Mouse (Mus musculus) regulatory T cell (primary cell): Measurements from ENCODE around the gene Arf4.
"Not testable (repeated sequence)": the region's sequence is repeated elsewhere in the genome, so short reads cannot be mapped to it uniquely, and the experiment has no call there.

Experiments used
- in situ Hi-C: fragments of 300-600 bp; cut with MboI, MseI; formaldehyde crosslinking; loops from one replicate; pipeline ENCODE4 v1.15.1; 2025; ENCODE audit warnings: high pct_unique_total_duplicates

Gene Arf4

DNA sequence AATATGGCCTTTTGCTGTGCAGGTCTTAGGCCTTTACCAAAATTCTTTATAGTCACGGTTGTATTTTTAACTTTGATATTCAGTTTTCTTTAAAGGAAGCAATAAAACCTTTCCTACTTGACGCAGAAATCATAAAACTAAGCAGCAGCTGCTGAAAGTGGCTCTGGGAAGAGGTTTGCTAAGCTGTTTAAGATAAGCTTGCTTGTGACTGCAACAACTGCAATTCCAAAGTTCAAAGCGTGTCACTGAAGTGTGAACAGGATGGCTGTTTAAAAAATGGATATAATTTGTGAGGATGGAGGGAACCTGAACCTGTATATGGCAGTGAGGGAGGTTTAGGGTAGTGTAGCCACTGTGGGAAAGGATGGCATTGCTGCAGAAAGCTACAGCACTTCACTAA lies 24.1 kb downstream of the Arf4 start:
- in situ Hi-C loops, result no loop called here

- in situ Hi-C loops, result no loop called here
Measured at GRCm38 (mm10) chr14:26662488-26662887, 24.6 kb downstream of the Arf4 start.

DNA sequence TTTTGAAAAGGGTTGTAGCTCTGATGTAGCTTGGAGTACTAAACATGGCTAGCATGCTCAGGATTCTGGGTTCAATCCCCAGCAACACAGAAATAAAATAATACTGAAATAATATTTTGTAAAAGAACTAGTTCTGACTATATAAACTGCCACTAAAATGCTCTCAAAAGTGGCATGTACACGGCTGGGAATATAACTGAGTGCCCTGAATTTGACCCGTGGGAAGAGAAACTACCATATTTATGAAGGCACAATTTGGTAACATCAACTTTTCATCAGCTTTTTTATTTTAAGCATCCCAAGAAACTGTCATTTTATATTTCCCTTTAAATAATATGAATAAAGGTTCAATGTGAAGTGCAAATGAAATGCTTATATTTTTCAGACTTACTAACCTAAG lies 26.0 kb downstream of the Arf4 start:
- in situ Hi-C loops, result no loop called here

GRCm38 (mm10) chr14:26667991-26668370 lies 30.1 kb downstream of the Arf4 start:
- in situ Hi-C loops, result no loop called here

- in situ Hi-C loops, result no loop called here
Measured at GRCm38 (mm10) chr14:26668371-26669291, 30.8 kb downstream of the Arf4 start.

DNA sequence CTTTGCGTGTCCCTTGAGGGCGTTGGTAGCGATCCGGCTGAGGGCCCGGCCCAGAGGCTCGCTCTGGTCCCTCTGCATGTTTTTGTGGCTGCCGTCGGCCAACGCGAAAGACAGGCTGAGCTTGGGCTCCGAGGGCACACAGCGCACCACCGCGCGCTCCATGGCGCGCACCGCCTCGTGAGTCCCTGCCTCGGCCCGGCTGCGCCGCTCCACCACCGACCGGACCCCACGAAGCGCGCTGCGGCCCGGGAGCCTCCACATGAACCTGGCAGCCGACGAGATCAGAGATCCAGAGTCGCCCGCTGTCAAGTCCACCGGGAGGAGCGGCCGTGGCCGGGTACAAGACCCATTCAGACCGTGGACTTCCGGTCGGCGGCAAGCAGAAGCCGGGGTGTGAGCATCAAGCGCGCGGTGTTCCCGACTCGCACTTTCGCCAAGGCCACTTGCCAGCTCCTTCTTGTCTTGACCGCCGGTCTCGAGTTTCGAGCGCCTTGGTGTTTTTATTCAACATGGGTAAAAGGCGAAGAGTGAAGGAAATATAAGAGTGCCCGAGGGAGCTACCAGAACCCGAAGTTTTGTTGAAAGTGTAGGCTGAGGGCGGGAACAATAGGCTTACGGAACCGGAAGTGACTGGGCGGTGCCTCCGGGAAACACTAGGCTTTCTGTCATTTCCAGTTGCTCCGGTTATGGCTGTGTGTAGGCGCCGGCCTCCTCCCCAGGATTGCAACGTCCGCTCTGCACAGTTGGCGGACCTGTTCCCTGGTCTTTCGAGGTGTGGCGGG lies 31.6 kb downstream of the Arf4 start, which contains the start of gene Pde12:
Gene Pde12, minus strand, starts transcription at position 592 of the 782 bp plus-strand sequence.
- in situ Hi-C loops, result no loop called here

- in situ Hi-C loops, result no loop called here
Measured at GRCm38 (mm10) chr14:26670964-26671363, 33.1 kb downstream of the Arf4 start.

GRCm38 (mm10) chr14:26671870-26672615 lies 34.2 kb downstream of the Arf4 start:
- in situ Hi-C loops, result not testable (repeated sequence)

DNA sequence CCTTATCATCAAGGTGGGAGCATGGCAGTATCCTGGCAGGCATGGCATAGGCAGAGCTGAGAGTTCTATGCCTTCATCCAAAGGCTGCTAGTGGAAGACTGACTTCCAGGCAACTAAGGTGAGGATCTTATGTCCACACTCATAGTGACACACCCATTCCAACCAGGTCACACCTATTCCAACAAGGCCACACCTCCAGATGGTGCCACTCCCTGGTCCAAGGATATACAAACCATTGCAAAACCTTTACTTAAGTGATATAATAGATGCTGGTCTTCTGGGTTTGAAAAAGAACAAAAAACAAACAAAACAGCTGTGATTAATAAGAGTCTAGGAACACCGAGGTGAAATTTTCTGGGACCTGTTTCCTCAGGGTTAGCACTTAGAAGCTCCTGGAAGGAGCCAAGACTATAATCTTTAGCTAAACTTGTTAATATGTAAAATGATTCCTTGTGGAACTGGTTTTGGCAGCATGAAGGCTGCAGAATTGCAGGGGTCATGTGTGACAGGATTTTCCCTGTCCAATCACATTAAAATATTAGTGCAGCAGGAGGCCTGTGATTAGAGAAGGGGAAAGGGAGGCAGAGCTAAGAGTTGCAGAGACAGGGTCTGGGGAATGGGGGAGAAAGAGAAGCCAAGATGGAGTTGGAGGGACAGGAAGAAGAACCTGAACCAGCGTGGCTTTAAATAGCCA lies 36.7 kb downstream of the Arf4 start:
- in situ Hi-C loops, result loop anchor here (5.0 kb wide), 1 partner anchor 53 kb away; no protein-coding TSS in a partner anchor

GRCm38 (mm10) chr14:26675371-26675770 lies 37.5 kb downstream of the Arf4 start:
- in situ Hi-C loops, result loop anchor here (5.0 kb wide), 1 partner anchor 52 kb away; no protein-coding TSS in a partner anchor

- in situ Hi-C loops, result loop anchor here (5.0 kb wide), 1 partner anchor 52 kb away; no protein-coding TSS in a partner anchor
Measured at GRCm38 (mm10) chr14:26675791-26676190, 37.9 kb downstream of the Arf4 start.

GRCm38 (mm10) chr14:26690727-26691126 lies 52.9 kb downstream of the Arf4 start:
- in situ Hi-C loops, result no loop called here

- in situ Hi-C loops, result no loop called here
Measured at GRCm38 (mm10) chr14:26691363-26691762, 53.5 kb downstream of the Arf4 start.

DNA sequence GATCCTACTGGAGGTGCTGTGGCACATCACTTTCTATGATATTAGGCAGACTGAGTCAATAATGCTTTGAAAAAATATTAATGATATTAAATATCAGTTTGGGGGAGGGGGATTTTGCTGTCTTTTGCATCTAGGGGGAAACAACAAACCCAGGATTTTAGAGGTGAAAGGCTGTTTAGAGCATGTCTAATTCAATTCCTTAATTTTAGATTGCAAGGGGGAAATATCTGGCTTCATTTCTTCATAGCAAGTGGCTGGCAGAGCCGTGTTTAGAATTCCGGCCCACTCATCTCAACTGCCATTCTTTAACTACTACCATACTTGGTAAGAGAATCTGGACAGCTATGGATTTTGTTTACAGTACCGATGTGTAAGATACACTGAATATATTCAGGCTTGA lies 55.1 kb downstream of the Arf4 start, which contains the start of gene Dnah12:
Gene Dnah12, plus strand, starts transcription at position 301 of the 400 bp plus-strand sequence.
- in situ Hi-C loops, result no loop called here

DNA sequence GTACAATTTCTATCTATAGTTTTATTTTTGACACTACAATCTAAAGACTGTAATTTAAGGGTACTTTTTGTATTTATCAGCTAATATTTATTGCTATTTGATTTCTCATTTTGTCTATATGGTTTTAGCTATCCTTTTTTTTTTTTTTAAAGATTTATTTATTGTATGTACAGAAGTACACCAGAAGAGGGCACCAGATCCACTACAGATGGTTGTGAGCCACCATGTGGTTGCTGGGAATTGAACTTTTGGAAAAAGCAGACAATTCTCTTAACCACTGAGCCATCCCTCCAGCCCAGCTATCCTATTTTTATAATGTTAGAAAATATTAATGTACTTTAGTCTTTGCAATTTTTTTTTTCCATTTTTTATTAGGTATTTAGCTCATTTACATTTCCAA lies 60.0 kb downstream of the Arf4 start:
- in situ Hi-C loops, result no loop called here

DNA sequence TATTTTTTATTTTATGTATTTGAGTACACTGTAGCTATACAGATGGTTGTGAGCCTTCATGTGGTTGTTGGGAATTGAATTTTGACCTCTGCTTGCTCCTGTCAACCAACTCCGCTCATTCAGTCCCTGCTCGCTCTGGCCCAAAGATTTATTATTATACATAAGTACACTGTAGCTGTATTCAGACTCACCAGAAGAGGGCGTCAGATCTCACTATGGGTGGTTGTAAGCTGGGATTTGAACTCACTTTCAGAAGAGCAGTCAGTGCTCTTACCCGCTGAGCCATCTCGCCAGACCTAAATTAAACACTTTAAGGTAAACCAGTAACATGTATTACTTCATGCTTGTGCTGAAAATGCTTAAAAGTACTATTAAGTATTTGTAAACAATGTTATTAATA lies 67.4 kb downstream of the Arf4 start:
- in situ Hi-C loops, result not testable (repeated sequence)
